Mouse (Mus musculus): ENCODE measurements around the gene Stk31. TPM values are rescaled to one million over a fixed set of nuclear protein-coding genes. Genes with fewer than 3 reads are reported as not detected.

Gene Stk31
- not detected for polyA plus RNA-seq (2017; shearing (Covaris generic))

DNA sequence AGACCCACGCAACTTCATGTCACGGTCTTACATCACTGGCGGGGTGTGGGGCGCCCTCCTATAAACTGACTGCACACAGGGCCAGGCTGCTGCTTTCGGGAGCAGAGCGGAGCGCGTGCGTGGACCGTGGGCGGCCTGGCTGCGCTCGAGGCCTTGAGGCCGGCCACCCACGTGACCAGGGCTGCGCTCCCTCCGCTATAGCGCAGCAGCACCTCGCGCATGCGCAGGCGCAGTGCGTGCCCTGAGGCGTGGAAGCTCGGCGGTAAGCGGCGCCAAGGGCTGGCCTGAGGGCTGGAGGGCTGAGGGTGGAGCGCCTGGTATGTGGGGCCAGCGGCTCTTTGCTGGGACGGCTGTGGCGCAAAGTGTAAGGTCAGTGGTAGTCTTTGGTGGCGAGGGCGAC is at the start of gene Stk31:
Gene Stk31 (plus strand): TSS at position 289 of the 400 bp plus-strand sequence.

DNA sequence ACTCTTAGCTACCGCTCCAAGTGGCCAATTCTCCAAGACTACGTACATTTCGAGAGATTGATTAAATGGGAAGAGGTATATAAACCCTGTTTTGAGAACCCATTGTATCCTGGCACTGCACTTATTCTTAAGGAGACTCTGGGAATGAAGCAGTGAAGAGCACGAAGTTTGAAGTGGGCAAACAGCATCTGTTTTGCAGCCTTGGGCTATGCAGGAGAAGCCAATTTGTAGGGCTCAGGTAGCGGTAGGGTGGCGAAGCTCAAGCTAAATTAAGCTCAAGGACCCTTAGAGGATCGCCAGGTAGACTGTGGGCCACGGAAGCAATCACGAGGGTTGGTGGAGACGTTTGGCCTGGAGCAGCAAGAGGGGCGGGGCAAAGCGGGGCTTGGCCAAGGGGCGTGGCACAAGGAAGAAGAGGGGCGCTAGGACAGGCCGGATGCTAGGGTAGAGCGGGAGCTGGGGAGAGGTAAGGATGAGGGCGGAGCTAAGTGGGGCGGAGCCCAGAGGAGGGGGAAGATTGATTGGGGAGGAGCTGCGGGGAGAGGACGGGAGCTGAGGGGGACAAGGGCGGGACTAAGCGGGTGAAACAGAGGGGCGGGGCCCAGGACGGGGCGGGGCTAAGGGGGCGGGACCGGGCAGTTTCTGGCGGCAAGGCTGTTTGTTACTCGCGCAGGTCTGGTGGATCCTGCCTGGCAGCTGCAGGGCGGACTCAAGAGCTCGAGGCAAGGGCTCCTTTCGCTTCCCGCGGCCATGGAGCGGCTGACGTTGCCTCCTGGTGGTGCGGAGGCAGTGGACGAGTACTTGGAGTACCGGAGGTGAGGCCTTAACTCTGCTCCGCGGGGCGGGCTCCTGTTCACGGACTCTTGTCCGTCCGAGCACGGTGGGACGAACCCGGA is 28.0 kb upstream of the Stk31 start, which contains the start of gene Fam221a:
Gene Fam221a (plus strand): TSS at position 581 of the 896 bp plus-strand sequence.

Other genes starting within 250 kb of the Stk31 start
- 3.4 TPM for gene Igf2bp3, start 180.6 kb upstream of the Stk31 start, polyA plus RNA-seq (2017; shearing (Covaris generic))
- 47.0 TPM for gene Tra2a, start 131.6 kb upstream of the Stk31 start, polyA plus RNA-seq (2017; shearing (Covaris generic))
- 22.4 TPM for gene Ccdc126, start 76.3 kb upstream of the Stk31 start, polyA plus RNA-seq (2017; shearing (Covaris generic))
- 8.0 TPM for gene Fam221a, start 27.9 kb upstream of the Stk31 start, polyA plus RNA-seq (2017; shearing (Covaris generic))

All from CD4-positive, CD25-positive, alpha-beta regulatory T cell, adult 9 weeks (primary cell).